Mouse (Mus musculus) adrenal gland, postnatal 36 days (tissue): ENCODE measurements at regions not wholly inside any gene's neighbourhood (a gene's known extent, or its start where the extent isn't known, plus 50 kb on each side); places are given as distances from the start of the nearest gene placed in this dataset.
"Not testable (repeated sequence)": the region's sequence is repeated elsewhere in the genome, so short reads cannot be mapped to it uniquely, and the experiment has no call there.

ENCODE experiments used
- DNase-seq, 2 experiments: peaks; one replicate each; pipeline ENCODE4 v3.0.0; 2021; ENCODE audit warnings: mixed read lengths in 1 of 2

DNA sequence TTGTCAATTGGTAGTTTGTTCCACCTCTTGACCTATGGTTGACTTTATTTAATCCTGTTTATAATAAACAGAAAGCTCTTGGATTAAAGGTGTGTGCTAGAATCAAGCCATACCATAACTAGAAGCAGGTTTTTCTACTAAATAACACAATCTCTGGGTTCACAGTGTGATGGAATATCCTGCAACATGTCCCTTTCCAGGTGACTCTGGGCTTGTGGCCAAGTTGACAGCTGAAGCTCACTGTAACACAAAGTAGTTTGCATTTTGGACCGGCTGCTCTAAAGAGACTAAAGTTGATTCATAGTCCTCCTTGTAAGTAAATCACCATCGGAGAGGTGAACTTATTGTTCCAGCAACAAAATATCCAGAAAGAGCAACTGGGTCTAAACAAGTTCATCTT lies 149.3 kb upstream of the Kctd3 start:
- DNase-seq: no peak

DNA sequence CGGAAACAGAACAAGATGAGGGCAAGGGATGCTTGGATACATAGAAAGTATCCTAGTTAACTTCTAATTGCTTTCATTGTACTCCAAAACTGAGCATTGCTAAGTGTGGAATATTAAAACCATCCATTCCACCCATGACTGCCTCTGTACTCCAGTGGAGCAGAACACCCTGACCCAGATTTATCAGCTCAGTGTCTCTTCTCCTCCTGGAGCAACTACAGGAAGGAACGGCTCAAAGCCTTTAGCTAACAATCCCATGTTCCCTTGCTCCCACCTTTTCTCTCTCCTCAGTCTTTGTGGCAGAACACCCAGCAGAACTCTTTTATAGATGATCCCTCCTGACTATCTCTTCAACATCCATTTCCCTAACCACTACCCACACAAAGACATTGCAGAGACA lies 146.7 kb upstream of the Kctd3 start:
- DNase-seq: no peak

DNA sequence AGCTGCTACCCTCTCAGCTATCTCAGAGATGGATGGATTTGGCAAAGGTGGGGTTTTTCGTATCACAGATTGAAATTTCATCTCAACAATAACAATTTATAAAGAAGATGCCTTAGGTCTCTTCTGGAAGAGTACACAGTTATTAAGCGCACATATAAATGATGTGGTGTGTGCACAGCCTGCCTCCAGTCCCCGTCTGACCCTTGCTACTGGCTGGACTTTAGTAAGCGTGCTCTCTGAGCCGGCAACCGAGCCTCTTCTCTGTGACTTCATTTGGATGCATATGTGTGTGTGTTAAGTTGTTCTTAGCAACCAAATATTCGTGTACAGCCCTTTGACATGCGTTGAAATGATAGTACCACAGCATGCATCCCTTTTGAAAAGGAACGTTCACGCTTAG lies 145.5 kb upstream of the Kctd3 start:
- DNase-seq: no peak

DNA sequence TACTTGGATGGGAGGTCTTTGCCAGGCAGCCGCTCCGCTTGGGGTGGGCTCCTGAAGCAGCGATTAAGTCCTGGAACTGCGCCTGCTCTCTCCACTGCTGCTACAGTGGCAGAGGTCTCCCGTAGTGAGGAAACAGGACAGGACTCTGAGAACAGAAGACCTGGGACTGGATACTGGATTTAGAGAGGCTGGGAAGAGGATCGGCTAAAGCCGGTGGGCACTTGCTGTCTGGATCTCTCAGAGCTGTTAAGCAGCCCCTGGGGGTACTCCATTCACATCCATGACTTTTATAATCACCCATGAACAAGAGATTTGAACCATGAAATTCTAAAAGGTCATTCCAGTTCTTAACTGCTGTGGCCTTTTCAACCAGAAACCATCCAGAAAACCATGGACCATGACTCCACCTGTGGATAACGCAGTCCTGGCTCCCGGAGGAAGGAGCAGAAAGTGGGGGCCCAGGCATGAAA lies 135.4 kb upstream of the Kctd3 start:
- no peak for DNase-seq

DNA sequence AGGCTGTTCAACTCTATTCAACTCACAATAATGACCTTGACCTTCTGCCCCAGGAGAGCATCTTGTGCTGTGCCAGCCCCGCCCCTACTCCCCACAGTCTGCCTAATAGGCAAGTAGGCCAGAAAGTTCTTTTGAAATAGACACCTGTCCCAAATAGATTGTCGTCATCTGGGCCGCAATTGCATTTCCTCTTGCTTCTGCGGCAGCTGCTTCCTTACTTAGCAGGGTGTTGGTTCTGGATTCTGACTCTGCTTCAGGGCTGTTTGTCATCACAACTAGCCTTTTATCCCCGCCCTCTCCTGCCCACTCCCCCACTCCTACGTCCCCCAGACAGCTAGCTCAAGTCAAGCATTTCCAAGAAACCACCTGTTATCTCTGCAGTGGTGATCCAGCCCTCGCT lies 134.9 kb upstream of the Kctd3 start:
- DNase-seq: no peak

DNA sequence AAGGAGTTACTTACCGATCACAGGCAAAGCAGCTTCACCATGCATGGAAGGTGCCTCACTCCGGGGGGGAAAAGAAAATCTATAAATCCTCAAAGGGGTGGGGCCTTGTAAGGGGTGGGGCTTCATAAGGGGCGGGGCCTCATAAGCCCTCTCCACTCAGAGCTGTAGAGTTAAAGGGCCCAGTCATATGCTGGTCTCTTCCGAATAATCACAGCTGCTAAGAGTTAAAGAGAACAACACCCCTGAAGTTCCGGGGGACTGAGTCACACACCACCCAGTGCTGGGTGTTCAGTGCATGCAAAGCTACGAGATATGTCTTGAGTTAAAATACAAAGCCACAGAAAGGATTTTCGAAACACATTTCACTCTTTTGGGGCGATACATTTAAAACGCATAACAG lies 134.1 kb upstream of the Kctd3 start:
- no peak for DNase-seq

DNA sequence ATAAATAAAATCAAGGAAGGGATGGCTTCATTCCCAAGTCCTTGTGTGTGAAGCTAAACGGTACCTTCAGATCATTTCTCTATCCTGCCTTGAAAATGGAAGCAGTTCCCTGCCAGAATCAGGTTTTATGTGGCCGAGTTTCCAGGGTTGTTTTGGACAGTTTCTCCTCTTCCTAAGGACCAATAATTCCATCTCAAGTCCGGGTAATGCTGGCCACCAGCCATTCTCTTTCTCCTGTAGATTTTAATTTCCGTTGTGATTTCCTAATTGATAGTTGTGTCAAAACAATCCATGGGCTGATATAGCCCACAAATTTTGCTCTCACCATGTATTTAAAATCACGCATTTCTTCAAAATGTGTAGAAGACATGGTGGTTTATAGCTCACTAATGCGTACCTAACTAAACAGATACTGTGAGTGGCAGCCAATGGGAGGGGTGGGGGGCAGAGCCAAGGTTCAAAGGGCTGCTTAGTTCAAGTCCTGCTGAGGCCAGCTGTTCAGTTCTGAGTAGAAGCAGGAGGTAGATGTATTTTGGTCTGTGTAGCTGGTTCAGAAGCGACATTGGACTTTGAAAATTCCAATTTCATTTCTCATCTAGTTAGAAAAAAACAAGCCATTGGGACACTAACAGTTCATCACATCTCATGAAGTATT lies 129.2 kb upstream of the Kctd3 start:
- no peak for DNase-seq

DNA sequence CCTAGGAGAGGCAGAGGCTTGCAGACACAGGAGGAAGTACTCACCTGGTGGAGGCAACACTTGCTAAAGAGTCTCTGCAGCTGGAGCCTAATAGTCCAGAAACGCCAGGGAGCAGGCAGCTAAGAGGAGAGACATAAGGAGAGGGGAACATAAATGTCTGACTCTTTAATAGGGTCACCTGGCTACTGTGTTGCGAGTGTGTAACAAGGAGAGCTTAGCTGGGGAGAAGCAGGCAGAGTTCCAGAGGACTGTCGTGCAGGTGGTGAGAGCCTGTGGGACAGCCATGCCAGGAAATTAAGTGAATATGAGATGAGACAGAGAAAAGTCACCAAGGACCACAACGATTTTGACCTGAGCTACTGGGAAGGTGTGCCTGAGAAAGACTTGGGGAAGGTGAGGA lies 128.2 kb upstream of the Kctd3 start:
- DNase-seq: no peak

DNA sequence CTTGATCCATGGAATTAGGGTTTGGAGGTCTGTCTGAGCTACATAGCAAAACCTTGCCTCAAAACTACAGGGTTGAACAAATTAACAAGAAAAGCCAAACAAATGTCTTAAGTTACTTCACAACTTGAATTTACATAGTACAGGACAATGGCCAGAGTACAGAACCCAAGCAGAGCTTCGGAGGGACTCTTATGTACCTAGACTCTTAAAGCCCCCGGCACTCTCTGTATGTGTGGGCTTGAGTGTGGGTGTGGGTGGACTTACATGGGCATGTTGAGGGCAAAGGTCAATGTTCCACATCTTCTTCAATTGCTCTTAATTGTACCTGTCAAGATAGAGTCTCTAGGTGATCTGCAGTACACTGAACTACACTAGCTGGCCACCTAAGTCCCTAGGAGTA lies 121.1 kb upstream of the Kctd3 start:
- DNase-seq: no peak

DNA sequence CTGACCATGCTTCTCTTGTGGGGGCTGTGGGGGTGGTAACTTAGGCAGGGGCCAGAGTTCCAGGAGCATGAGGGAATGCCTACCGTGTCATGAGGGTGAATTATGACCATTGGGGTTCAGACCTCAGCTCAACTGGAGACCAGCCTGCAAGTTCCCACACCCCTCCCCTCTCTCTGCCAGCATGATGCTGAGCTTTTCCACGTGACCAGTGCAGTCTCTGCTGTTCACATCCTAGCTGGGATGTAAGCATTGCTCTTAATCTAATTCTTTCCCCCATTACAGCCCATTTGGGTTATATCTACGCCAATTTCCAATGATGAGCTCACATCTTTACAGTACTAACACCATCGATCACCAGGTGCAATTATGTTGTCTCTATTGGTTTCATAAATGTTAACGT lies 120.6 kb upstream of the Kctd3 start:
- DNase-seq: not testable (repeated sequence)

DNA sequence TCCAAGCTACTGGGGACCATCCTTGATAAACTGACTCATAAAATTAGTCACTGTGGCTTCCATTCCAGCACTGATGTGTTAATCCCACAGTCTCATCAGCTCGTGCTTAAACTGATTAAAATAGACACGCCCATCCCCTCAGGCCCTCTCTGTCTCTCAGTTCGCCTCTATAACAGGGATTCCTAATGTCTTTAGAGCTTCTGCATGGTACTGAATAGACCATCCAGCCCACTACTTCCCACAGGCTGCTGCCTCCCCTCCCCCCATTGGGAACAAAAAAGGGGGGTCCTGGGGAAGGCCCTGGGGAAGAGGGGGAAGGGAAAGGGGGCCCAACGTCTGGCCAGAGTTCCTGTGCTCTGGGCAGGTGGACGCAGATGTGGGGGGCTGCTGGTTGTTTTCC lies 119.7 kb upstream of the Kctd3 start:
- DNase-seq: no peak

DNA sequence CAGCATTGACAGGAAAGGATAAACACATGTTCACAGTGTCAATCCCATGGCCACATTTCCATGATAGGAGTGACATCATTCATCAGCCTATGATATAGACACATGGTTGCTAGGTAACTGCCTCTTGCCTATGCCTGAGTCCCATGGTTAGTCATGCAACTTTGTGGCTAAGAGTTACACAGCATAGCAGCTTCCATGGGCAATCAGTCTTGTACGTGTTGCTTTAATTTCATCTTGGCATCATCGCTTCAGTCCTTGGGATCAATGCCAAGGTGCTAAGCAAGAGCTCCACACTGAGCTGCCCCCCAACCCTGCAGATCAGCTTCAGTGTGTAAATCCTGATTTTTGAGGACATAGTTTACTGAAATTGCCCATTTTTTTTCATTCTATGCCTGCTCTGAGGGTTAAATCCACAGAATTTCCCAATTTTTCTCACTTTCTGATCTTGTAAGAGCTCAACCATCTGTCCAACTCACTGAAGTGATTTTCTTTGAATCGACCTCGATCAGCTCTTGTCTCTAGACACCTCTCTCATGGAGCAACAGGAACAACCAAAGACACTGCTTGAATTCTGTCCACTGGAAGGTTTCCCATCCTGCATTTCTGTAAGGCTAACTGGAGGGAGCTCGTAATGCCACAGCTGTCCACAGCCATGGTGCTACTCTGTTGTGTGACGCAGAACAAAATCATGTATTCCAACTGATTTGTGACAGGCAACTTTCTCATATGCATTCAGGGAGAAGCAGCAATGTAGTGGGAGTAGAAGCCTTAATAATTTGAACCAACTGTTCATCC lies 112.5 kb upstream of the Kctd3 start:
- DNase-seq: peak; percentile 11 to 26

DNA sequence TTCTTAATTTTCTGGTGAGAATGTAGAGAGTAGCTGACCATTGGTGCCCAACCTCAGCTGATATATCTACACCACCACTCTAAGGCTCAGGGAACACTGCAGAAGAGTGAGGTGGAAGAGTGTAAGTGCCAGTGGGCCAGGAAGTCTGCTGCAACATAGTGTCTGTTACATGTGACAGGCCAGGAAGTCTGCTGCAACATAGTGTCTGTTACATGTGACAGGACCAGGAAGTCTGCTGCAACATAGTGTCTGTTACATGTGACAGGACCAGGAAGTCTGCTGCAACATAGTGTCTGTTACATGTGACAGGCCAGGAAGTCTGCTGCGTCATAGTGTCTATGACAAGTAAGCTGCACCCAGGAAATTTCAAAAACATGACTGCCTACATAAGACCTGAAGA lies 111.4 kb upstream of the Kctd3 start:
- not testable (repeated sequence) for DNase-seq

DNA sequence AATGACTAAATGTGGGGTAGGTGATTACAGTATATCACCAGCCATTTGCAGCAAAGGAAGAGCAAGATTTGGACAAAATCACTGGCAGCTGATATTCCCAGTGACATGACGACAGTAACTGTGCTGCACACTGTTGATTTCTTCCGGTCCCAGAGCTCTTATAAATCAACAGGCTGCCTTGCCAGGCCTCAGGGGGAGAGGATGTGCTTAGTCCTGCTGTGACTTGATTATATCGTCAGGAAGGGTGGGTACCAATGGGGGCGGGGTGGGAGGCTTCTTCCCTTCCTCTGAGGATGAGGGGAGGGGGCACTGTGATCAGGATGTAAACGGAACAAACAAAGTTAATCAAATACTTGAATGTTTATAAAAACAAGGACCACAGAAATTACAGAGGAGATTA lies 110.9 kb upstream of the Kctd3 start:
- peak; percentile 5 to 18 for DNase-seq

DNA sequence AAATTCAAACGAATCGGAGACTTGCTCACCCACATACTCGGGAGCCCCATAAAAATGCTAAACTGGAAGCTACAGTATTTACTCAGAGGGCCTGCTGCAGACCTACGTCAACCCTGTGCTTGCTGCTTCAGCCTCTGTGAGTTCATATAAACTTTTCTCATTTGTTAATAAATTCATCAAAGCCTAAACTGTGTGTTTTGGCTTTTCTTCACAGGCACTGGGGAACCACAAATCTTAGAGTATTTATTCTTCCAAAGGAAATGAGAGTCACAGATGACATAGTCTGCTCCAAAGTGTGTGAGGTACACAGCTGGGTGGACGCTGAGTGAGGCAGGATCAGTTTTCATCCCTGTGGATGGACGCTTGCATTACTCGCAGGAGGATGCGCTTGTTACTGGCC lies 108.3 kb upstream of the Kctd3 start:
- DNase-seq: no peak

DNA sequence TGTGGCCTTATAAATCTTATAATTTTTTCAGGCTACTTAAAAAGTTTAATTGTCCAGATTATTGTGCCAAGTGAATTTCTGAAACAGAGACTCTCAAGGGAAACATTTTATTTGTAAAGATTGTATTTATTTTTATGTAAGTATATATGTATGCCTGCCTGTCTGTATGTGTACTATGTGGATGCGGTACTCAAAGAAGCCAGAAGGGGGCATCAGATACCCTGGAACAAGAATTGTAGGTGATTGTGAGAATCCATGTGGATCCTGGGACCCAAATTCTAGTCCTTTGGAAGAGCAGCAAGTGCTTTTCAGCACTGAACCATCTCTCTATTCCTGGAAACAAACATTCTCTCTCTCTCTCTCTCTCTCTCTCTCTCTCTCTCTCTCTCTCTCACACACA lies 107.6 kb upstream of the Kctd3 start:
- no peak for DNase-seq

DNA sequence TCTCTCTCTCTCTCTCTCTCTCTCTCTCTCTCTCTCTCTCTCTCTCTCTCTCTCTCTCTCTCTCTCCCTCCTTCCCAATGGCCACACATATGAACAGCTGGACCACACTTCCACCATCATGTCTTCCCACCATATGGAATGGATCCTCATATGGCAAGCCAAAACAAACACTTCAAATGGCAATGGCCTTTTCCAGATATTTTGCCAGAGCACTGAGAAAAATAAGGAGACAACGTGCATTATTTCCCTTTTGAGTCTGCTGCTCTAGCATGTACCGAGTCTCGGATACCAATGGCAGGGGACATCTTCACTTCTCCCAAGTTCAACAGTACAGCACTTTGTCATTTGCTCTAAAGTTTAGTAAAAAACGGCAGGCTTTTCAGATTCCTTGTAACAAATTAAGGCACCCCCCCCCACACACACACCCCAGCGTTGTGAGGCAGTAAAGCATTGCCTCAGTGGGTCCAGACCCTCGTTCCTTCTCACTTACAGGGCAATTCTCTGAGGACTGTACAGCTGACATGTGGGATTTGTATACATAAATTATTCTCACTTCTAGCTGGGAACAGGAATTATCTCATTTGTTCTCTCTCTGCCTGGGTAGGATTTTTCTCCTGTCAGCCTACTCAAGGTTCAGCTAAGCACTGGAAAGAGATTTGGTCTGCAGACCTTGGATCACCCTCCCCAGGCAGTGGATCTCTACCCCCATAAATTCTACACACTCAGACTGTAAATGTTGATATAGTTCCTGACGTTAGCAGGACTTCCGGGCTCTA lies 100.8 kb upstream of the Kctd3 start:
- DNase-seq: no peak

DNA sequence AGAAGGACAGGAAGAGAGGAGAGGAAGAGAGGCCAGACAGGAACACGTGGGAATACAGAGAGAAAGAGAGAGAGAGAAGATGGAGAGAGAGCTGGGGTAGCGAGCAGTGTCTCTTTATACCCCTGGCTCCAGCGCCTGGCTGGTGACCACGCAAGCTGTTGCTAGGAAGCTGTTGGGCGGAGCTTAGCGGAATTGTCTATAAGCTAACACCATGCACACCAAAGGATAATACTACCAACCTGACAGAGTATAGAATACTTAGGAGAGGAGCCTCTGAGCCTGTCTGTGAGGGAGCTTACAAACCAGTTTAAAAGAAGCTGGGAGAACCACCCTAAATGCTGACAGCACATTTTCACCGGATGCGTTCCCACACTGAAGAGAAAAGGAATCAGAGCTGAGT lies 100.2 kb upstream of the Kctd3 start:
- no peak for DNase-seq

DNA sequence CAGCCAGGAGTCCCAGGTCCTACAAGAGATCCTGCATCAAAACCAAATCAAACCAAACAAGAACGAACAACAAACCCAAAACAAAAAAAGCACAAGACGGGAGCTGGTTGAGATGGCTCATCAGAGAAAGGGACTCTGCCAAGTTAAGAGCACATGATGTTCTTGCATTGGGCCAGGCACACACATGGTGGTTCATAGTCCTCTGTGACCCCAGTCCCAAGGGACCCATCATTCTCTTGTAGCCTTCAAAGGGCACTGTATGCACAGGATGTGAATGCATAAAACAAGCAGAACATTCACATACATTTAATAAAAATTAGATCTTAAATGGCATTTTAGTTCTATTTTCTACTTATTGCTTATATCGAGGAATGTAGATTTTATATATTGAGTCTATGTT lies 99.5 kb upstream of the Kctd3 start:
- DNase-seq: no peak

DNA sequence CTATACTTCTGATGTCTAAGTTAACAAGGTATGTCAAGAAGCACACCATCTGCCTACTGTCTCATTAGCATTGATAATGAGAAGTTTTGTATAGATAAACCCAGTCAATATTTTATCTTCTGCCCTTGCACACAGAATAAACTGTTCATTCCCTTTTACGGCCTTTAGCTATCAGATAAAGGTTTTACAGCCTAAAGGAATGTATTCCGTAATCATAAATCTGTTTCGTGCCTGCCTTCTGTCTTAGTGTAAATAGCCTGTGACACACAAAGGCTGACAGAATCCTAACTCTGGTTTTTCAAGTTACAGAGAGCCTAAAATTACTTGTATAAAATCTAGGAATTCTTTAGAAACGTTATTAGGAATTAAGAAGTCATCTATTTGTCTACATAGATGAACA lies 97.6 kb upstream of the Kctd3 start:
- no peak for DNase-seq

DNA sequence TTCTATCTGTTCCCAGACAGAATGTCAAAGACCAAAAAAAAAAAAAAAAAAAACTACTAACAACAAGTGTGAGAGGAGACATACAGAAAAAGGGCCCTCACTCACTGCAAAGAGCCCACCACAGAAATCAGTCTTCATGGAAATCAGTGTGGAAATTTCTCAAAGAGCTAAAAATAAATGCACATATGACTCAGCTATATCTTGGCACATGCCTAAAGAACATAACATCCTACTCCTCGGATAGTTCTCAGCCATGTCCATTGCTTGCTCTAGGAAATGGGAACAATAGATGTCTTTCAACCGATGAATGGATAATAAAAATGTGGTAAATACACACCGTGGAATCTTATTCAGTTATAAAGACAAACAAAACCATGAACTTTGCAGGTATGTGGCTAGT lies 95.1 kb upstream of the Kctd3 start:
- DNase-seq: no peak

DNA sequence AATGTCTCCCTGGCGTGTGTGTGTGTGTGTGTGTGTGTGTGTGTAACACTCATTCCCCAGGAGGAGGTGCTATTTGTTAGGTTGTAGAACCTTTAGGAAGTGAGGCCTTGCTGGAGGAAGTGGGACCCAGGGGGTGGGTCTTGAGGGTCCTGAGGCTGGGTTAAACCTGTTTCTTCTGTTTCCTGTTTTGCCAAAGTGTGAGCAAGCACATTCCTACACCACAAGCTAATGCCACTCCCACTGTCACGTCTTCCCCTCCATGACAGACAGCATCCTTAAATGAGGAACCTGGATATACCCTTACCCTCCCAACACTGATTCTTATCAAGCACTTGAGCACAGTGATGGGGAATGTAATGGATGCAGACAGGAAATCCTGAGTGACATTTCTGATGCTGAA lies 91.5 kb upstream of the Kctd3 start:
- no peak for DNase-seq

DNA sequence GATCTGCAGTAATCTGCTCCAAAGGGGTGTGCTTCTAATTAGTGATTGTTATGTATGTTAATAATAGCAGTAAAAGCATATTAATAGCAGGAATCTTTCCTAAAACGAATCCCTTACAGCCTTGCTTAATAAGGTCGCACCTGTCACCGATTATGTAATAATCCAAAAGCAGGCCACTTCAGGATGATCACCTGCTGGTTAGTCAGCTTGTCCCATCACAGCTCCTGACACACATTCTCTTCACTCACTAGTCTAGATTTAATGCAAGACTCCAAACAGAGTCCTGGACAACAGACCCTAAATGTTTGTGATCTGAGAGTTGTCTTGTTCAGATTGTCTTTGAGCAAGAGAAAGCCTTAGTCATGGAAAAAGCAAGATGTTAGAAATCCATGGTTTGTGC lies 85.2 kb upstream of the Kctd3 start:
- no peak for DNase-seq
